Mouse (Mus musculus) gastrocnemius, adult 18-20 months (tissue): ENCODE measurements around the gene Sv2b. TPM values are rescaled to one million over a fixed set of nuclear protein-coding genes. Genes with fewer than 3 reads are reported as not detected.
"Not testable (repeated sequence)": the region's sequence is repeated elsewhere in the genome, so short reads cannot be mapped to it uniquely, and the experiment has no call there.

Experiments used
- DNase-seq: peaks from one replicate; pipeline ENCODE4 v3.0.0; 2021; ENCODE audit warnings: low spot score
- long read RNA-seq, 2 experiments: library from polyadenylated mRNA; stranded (forward); transcript quantifications; one replicate each; pipeline ENCODE4 v2.0.0; 2021
- total RNA-seq, 2 experiments: library from RNA; stranded (reverse); gene quantifications; 2 replicates each; pipeline ENCODE4 v1.2.3; 2021

The Sv2b gene
- total RNA-seq, result under 1 TPM; 0.38 to 0.91 TPM
- long read RNA-seq, experiment 1, result 0 reads
- long read RNA-seq, experiment 2, result 0 reads

DNA sequence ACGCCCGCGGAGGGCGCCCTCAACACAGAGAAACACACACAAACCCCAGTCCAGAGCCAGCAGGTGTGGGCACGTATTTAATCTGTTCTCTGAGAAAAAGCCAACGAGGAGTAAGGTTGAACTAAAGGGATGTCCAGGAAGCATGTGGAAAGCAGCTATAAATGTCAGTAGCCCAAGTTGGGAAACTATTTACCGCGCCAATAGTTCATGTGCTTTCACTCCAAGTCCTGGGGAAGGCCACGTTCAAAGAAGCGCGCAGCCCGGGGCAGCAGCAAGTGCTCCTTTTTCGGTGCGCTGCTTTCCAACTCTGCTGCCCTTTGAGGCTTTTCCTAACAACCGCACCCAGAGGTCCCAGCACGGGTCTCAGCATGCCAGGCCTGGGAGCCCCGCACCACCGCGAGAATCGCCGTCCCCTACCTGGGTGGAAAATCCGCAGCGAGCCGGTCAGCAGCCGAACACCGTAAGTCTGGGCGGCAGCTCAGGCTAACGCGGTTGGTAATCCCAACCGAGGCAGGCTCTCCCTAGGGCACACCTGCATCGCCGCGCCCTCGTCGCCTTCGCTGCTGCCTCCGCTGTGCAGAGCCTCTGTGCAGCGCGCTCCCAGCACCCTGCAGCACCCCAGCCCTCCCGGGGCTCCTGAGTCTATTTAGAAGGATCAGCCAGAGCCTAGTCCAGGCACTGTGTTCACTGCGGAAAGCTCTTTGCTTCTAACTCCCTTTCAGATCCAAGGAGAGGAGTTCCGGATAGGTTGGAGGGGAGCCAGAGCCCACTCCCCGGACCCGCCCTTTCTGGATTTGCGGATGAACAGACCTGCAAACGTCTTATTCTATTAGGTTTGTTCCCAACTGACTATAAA, at the start of gene Sv2b:
Sv2b (minus strand) TSS at position 806 of the 856 bp plus-strand sequence.
- DNase-seq, result no peak

GRCm38 (mm10) chr7:75358284-75358851, 49.3 kb upstream of the Sv2b start:
- DNase-seq, result no peak

DNA sequence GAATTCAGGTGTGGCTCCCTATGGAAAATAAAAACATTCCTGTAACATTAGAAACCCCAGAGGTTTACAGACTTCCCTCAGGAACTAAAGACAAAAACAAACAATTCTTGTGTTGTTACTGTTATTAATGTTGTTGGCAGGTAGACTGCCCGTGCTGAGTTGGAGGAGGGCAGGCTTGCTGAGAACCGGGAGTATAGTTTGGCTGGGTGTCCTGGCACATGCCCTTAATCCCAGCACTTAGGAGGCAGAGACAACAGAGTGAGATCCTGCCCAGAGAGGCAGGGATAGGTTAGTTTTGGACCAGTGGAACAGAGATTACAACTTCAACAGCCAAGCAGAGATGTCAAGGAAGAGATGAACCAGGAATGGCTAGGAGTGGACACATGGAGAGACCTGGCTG, 46.5 kb upstream of the Sv2b start:
- no peak for DNase-seq

- no peak for DNase-seq
These were observed 43.8 kb upstream of the Sv2b start for GRCm38 (mm10) chr7:75352777-75353374.

DNA sequence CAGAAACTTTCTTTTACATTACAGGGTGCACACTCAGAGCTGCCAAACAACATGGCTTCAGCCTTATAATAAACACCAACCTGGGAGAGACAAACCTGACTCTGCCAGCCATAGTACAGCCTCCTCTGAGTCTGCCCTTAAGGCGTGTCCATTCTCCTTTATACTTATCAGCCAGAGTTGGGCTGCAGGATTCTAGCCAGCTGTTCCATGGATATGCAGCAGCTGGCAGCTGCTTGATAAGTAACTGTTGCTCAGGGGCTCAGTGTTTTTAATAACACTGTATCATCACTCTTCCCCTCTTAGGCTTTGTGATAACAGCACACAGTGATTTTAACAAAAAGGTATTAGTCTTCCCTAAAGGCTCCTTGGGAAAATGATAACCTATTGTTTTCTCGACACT, 41.1 kb upstream of the Sv2b start:
- no peak for DNase-seq

GRCm38 (mm10) chr7:75332311-75332710, 23.2 kb upstream of the Sv2b start:
- DNase-seq, result no peak

DNA sequence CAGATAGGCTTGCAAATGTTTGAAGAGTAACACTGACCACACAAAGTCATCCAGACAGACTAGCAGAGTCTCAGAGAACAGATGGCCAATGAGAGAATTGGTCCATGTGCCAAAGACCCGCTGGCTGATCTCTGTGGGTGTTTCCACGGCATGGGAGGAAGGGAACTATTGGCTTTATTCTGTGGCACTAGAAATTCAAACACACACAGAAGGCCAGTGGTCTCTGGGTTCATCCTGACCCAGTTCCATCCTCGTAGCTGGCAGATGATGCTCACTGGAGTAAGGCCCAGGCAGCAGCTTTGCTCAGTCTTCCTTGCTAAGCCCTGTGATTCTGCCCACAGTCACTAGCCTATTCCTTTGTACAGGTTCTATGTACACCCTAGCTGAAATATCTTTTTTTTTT, 20.7 kb upstream of the Sv2b start:
- DNase-seq, result no peak

GRCm38 (mm10) chr7:75328721-75329362, 19.8 kb upstream of the Sv2b start:
- no peak for DNase-seq

- no peak for DNase-seq
These were observed 16.2 kb upstream of the Sv2b start for GRCm38 (mm10) chr7:75325273-75325672.

GRCm38 (mm10) chr7:75322742-75323141, 13.7 kb upstream of the Sv2b start:
- not testable (repeated sequence) for DNase-seq

GRCm38 (mm10) chr7:75320009-75320408, 10.9 kb upstream of the Sv2b start:
- DNase-seq, result no peak

DNA sequence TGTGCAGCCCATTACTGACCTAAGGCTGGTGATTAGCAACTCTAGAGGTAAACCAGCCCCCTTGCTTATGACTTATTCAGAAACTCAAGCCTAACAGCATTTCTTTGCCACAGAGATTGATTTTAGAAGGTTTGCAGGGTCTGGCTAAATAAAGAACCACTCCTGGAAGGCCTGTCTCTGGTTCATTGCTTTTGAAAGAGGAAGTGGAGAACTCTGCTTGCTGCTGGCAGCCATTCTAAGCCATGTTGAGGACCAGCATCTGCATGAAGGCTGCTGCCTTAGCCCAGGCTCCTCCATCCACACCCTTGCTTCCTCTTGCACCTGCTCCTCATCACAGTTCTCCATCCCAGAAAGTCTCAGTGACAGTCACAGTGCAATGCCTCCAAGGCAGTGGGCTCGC, 9.3 kb upstream of the Sv2b start:
- no peak for DNase-seq

- no peak for DNase-seq
These were observed 5.8 kb upstream of the Sv2b start for GRCm38 (mm10) chr7:75314873-75315272.

DNA sequence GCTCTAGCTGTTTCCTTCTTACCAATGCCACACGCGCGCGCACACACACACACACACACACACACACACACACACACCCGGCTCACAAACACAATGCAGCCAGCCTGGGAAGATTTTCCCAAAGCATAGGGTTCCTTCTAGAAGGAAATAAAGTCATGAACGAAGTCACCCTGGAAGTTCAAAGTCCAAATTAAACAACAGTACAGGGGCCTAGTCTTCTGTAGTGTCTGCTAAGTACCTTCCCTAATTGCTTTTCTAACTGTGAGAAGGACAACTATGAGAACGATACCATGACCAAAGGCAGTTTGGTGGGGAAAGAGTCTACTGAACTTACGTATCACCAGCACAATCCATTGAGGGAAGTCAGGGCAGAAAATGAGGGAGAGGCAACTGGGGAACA, 508 bp upstream of the Sv2b start:
- no peak for DNase-seq

DNA sequence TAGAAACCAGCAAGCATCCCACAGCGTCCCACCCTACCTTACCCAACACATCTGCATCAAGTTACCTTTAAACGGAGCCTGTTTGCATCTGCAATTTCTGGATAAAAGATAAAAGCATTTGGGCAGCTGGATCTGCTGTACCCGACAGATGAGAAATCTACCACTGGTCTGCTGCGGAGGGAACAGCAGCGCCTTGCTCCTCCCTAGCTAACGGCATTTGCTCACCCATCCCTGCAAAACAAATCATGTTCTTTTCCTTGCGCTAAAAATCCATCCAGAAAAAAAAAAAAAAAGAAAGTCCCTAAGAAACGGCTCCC, 964 bp downstream of the Sv2b start:
- DNase-seq, result no peak

DNA sequence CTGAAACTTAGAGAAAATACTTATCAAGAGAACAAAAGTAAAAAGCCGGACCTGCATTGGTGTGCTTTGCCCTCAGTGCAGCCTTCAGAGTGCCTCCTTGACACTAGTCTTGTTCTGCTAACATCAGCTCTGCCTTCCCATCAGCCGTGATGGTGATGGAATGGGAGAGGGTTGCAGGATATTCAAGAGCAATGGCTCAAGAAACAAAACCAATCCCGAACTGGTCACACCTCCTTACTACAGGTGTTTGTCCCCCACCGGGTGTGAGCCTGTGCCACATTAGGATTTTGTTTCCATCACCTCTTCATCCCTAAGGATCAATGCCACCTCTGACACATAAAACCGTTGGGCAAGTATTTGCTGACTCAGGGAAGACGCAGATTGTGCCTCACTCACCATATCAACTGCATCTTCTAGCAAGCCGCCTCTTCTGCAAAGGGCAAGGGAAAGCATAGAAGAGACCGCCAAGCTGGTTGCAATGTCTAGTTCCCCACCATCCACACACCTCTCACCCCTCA, 1.4 kb downstream of the Sv2b start:
- DNase-seq, result no peak

GRCm38 (mm10) chr7:75305901-75306465, 3.1 kb downstream of the Sv2b start:
- DNase-seq, result no peak

DNA sequence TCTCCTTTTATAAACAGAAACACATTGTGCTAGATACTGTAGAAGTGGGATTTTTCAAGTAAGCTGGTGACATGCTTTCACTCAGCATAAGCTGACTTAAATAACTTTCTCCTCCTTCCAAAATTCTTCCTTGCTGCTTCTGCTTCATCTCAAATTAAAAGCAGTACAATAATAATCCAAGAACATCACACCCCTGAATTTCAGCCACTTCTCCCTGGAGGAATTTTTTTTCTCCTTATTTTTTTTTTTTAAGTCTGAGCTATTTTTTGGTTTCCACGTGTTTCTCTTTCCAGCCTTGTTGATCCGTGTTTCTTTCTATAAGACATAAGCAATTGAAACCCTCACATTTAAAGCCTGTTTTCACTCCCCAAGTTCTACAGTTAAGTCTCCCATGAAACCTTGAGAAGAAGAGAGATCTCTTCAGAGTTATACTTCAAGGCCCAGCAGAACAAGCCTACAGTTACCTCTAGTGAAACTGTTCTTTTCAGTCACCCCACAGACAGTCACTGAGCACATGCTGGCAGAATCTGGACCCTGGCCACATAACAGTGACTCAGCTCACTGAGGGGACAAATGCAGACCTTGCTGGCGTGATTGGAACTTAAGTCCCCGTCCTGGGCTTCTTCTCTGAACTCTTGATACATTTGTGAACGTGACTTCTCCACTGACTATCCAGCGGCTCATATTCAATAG, 6.4 kb downstream of the Sv2b start:
- DNase-seq, result no peak

DNA sequence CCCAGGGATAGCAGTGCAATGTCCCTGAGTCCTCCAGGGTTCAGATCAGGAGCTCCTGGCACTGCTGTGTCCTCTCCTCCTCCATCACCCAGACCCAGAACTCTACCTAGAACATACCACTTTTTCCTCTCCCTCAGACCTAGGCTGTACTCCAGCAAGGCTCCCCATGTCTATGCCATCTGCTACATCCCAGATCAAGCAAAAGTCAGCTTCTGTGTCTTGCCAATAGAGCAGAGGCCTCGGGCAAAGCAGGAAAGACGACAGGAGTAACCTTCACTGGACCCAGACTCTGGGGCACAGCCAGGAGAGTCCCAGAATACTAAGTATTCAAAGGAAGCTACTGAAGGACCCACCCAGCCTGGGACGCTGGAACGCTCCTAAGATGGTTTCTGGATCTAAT, 9.8 kb downstream of the Sv2b start:
- no peak for DNase-seq

DNA sequence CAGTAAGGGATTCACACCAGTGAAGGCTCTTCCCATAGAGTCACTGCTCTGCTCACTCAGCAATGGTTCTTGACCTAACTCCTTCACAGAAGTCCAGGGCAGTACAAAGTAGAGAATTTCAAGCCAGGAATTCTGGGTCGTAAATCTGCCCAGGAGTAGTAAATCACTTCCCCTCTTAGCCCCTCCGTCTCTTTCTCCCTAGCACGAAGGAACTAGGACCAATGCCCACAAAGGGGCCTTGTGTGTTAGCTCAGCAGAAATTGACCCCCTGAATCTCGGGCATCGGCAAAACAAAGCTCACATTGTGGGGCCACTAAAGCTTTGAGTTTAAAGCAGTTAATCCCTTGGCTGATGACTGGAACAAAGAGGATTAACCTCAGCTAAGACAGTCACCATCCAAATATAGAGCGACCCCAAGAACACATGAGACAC, 12.4 kb downstream of the Sv2b start:
- DNase-seq, result no peak

GRCm38 (mm10) chr7:75295228-75295865, 13.7 kb downstream of the Sv2b start:
- DNase-seq, result no peak
